7 mouse cellular contexts compared by ENCODE assay signal in the genomic region with DNA sequence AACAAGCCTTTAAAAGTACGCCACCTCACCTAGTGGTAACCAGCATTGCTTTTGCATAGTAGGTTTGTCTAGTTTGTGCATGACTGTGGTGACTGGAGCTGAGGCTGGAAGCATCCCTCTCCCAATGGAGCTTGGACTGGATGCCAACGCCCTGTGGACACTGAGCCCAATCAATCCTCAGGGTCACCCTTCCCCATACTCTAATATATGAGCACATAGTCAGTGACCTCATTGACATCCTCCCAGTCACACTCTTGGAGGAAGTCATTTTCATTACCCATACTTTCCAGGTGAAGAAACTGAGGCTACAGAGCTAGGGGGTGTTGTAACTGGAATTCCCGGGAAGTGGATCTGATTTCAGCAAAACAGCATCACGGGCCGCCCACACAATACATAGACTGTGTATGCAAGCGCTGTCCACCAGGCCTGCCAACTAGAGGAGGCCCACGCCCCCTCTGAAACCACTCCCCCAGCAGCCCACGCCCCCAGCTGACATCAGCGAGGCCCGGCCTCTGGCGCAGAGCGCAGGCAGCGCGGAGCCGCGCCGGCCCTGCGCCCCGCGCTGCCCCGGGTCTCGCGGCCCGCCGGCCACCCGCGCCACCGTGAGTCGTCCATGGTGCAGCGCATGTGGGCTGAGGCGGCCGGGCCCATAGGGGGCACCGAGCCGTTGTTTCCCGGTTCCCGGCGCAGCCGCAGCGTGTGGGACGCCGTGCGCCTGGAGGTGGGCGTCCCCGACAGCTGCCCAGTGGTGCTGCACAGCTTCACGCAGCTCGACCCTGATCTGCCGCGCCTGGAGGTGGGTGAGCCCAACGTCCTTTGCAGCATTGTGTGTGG. TPM values are rescaled to one million over a fixed set of nuclear protein-coding genes. Genes with fewer than 3 reads are reported as not detected.
DNase-seq lines count a peak whose midpoint lies in the region; ATAC-seq and TF ChIP-seq lines count a peak whose summit lies in the region.

No protein-coding gene starts in this region.

- peak overlapping the region; percentile 84 for H3K4me2 ChIP-seq in intestine, embryonic 15.5 days (replicated peaks)

- 0 out of 2 replicates have a peak, but pooled peaks have one; percentile 8 for TF ChIP-seq CTCF in small intestine, adult 2 months (IDR thresholded peaks at IDR 0.05; ENCODE audit: extremely low read depth, insufficient read length, insufficient replicate concordance, low read depth, low read length)

- no peaks in the 10 kb centered on the region for H3K36me3 ChIP-seq in intestine, embryonic 15.5 days
- no peaks in the 10 kb centered on the region for H3K36me3 ChIP-seq in midbrain, embryonic 10.5 days
- no peaks in the 10 kb centered on the region for H3K36me3 ChIP-seq in small intestine, adult 2 months (ENCODE audit: control insufficient read depth, insufficient read depth, low read length)

- 3% methylated on average over 49 of the region's 49 CpGs for WGBS in intestine, embryonic 15.5 days
- WGBS in midbrain, embryonic 10.5 days = 3% methylated on average over 49 of the region's 49 CpGs
- 4% methylated on average over 49 of the region's 49 CpGs for WGBS in small intestine, adult 2 months

- H3K27ac ChIP-seq in intestine, embryonic 15.5 days = peak overlapping the region; percentile 77
- peak overlapping the region; percentile 84 for H3K27ac ChIP-seq in midbrain, embryonic 10.5 days (replicated peaks)
- peak overlapping the region; percentile 60 for H3K27ac ChIP-seq in small intestine, adult 2 months (ENCODE audit: insufficient read depth, low read depth, low read length)

- no peaks in the 10 kb centered on the region for H3K27me3 ChIP-seq in intestine, embryonic 15.5 days (replicated peaks)
- H3K27me3 ChIP-seq in midbrain, embryonic 10.5 days (ENCODE audit: low read depth, poor library complexity, severe bottlenecking) = peaks cover 15% of the 10 kb centered on the region; the same call in 1 of the 2 replicates
- no peaks in the 10 kb centered on the region for H3K27me3 ChIP-seq in small intestine, adult 2 months (ENCODE audit: control insufficient read depth, insufficient read depth, low read length)

- TF ChIP-seq POLR2A in small intestine, adult 2 months (IDR thresholded peaks at IDR 0.05; ENCODE audit: low read depth, low read length) = peak; percentile 45; the same call in 1 of the 2 replicates

- H3K4me1 ChIP-seq in intestine, embryonic 15.5 days (replicated peaks) = peaks cover 62% of the 10 kb centered on the region
- H3K4me1 ChIP-seq in midbrain, embryonic 10.5 days = peaks cover 98% of the 10 kb centered on the region
- H3K4me1 ChIP-seq in small intestine, adult 2 months (ENCODE audit: control insufficient read depth, insufficient read depth, insufficient read length, low read length) = peaks cover 45% of the 10 kb centered on the region

- H3K9ac ChIP-seq in intestine, embryonic 15.5 days = peak overlapping the region; percentile 80

- ATAC-seq in intestine, embryonic 15.5 days = peak; percentile 95

- intact Hi-C loops in left cerebral cortex, postnatal 36 days (cut with DNase I) = loop anchor here (2.0 kb wide), 1 partner anchor 14 kb away; no protein-coding TSS in a partner anchor

- DNase-seq in adrenal gland, adult 18-20 months (ENCODE audit: low spot score in 2 of 2) = peak; percentile 84 to 88
- DNase-seq in embryo, embryonic 10.5 days (ENCODE audit: low spot score) = peak; percentile 92
- peak; percentile 89 for DNase-seq in gastrocnemius, postnatal 25 days
- peak; percentile 88 to 89 for DNase-seq in left cerebral cortex, postnatal 36 days (ENCODE audit: low spot score in 2 of 2)
- DNase-seq in midbrain, embryonic 10.5 days (ENCODE audit: low spot score) = peak; percentile 85

- H3K4me3 ChIP-seq in intestine, embryonic 15.5 days (replicated peaks) = peak overlapping the region; percentile 73
- peak overlapping the region; percentile 70 for H3K4me3 ChIP-seq in midbrain, embryonic 10.5 days
- peak overlapping the region; percentile 78 for H3K4me3 ChIP-seq in small intestine, adult 2 months (ENCODE audit: low read depth, low read length)

- H3K9me3 ChIP-seq in intestine, embryonic 15.5 days = no peaks in the 10 kb centered on the region
- no peaks in the 10 kb centered on the region for H3K9me3 ChIP-seq in midbrain, embryonic 10.5 days (replicated peaks)

RNA-seq across cellular contexts. Expression of gene Ralgds, which starts 20.2 kb away (rescaled TPM):
- 10 to 100 TPM; 24.3 to 24.4 TPM for total RNA-seq in adrenal gland, adult 18-20 months (2021)
- total RNA-seq in gastrocnemius, postnatal 25 days (2021) = 10 to 100 TPM in 1 of 2 experiments, 1 to 10 TPM in 1; 8.3 to 11.6 TPM
- polyA plus RNA-seq in intestine, embryonic 15.5 days (2015; fragmentation: Nextera tagmentation; extraction: Ambion mirVana) = 27.9 and 28.3 TPM in 2 replicates
- total RNA-seq in left cerebral cortex, postnatal 36 days (2021) = 10 to 100 TPM; 82.7 to 82.8 TPM
- polyA plus RNA-seq in midbrain, embryonic 10.5 days (2016; fragmentation: Nextera tagmentation; extraction: Ambion mirVana) = 31.5 and 45.6 TPM in 2 replicates
- polyA plus RNA-seq in small intestine, adult 2 months (2012; rRNA removed) = 51.2 and 110 TPM in 2 replicates

RNA-seq across cellular contexts. Expression of gene Gm10134, which starts 27.3 kb away (rescaled TPM):
- 1 to 10 TPM; 2.0 TPM for total RNA-seq in adrenal gland, adult 18-20 months (2021)
- 1 to 10 TPM in 1 of 2 experiments, under 1 TPM in 1; 0.88 to 1.2 TPM for total RNA-seq in gastrocnemius, postnatal 25 days (2021)
- polyA plus RNA-seq in intestine, embryonic 15.5 days (2015; fragmentation: Nextera tagmentation; extraction: Ambion mirVana) = 11.8 and 11.9 TPM in 2 replicates
- 1 to 10 TPM; 1.7 TPM for total RNA-seq in left cerebral cortex, postnatal 36 days (2021)
- polyA plus RNA-seq in midbrain, embryonic 10.5 days (2016; fragmentation: Nextera tagmentation; extraction: Ambion mirVana) = 0.49 TPM in 1 of 2 replicates, not detected in the other
- 0.57 TPM in 1 of 2 replicates, not detected in the other for polyA plus RNA-seq in small intestine, adult 2 months (2012; rRNA removed)

RNA-seq across cellular contexts. Expression of gene Cel, which starts 30.0 kb away (rescaled TPM):
- total RNA-seq in adrenal gland, adult 18-20 months (2021) = not detected
- total RNA-seq in gastrocnemius, postnatal 25 days (2021) = not detected
- 159 and 428 TPM in 2 replicates for polyA plus RNA-seq in intestine, embryonic 15.5 days (2015; fragmentation: Nextera tagmentation; extraction: Ambion mirVana)
- total RNA-seq in left cerebral cortex, postnatal 36 days (2021) = not detected
- not detected in 2 replicates for polyA plus RNA-seq in midbrain, embryonic 10.5 days (2016; fragmentation: Nextera tagmentation; extraction: Ambion mirVana)
- 8.8 and 5,109 TPM in 2 replicates for polyA plus RNA-seq in small intestine, adult 2 months (2012; rRNA removed)

RNA-seq across cellular contexts. Expression of gene Gbgt1, which starts 36.5 kb away (rescaled TPM):
- total RNA-seq in adrenal gland, adult 18-20 months (2021) = 1 to 10 TPM; 4.5 to 6.3 TPM
- total RNA-seq in gastrocnemius, postnatal 25 days (2021) = 1 to 10 TPM in 1 of 2 experiments, under 1 TPM in 1; 0.54 to 1.0 TPM
- 3.7 and 4.0 TPM in 2 replicates for polyA plus RNA-seq in intestine, embryonic 15.5 days (2015; fragmentation: Nextera tagmentation; extraction: Ambion mirVana)
- 1 to 10 TPM; 1.6 to 3.3 TPM for total RNA-seq in left cerebral cortex, postnatal 36 days (2021)
- not detected in 2 replicates for polyA plus RNA-seq in midbrain, embryonic 10.5 days (2016; fragmentation: Nextera tagmentation; extraction: Ambion mirVana)
- 4.7 and 4.8 TPM in 2 replicates for polyA plus RNA-seq in small intestine, adult 2 months (2012; rRNA removed)

RNA-seq across cellular contexts. Expression of gene Gtf3c5, which starts 50.4 kb away (rescaled TPM):
- total RNA-seq in adrenal gland, adult 18-20 months (2021) = 10 to 100 TPM; 15.2 to 17.2 TPM
- total RNA-seq in gastrocnemius, postnatal 25 days (2021) = 1 to 10 TPM; 7.3 to 7.6 TPM
- 31.8 and 33.8 TPM in 2 replicates for polyA plus RNA-seq in intestine, embryonic 15.5 days (2015; fragmentation: Nextera tagmentation; extraction: Ambion mirVana)
- 10 to 100 TPM; 17.9 to 18.6 TPM for total RNA-seq in left cerebral cortex, postnatal 36 days (2021)
- polyA plus RNA-seq in midbrain, embryonic 10.5 days (2016; fragmentation: Nextera tagmentation; extraction: Ambion mirVana) = 58.1 and 61.3 TPM in 2 replicates
- polyA plus RNA-seq in small intestine, adult 2 months (2012; rRNA removed) = 7.7 and 13.7 TPM in 2 replicates

Comparison
In these comparisons a context has a peak if more than half of its experiments do, and no peak if none do; other contexts are left out.
1. Peak in every context shown above with its lines: DNase-seq, ATAC-seq, H3K4me3 ChIP-seq and H3K27ac ChIP-seq.